Mouse (Mus musculus) frontal cortex, adult (tissue): ENCODE measurements at regions not wholly inside any gene's neighbourhood (a gene's known extent, or its start where the extent isn't known, plus 50 kb on each side); places are given as distances from the start of the nearest gene placed in this dataset.
A peak's percentile ranks its signal among the peaks of the same experiment; 100 is the strongest.

Experiments
- ATAC-seq: cut with Nextera tagmentation; 2 replicates; pipeline ENCODE4 v1.9.2; 2017; ENCODE audit warnings: mild to moderate bottlenecking, moderate library complexity, mixed read lengths; ENCODE audit not compliant: low TSS enrichment

DNA sequence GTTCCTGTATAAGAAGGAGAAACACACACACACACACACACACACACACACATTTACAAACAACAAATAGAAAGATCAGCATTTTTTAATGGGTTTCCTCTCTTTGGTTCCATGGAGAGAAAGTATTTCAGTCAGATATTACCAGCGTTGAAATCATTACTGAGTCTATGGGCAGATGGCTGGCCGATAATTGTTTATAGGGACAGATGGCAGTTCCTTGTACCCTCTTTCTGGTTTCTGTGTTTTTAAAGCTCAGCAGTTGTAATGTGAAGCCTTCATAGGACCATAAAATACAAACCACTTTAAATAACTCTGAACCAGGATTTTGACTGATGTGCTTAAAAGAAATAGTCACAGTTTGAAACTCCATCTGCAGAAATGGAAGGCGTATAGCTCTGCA lies 487.5 kb upstream of the Cypt14 start:
- 0 out of 2 replicates have a peak, but pooled peaks have one; percentile 20 for ATAC-seq

DNA sequence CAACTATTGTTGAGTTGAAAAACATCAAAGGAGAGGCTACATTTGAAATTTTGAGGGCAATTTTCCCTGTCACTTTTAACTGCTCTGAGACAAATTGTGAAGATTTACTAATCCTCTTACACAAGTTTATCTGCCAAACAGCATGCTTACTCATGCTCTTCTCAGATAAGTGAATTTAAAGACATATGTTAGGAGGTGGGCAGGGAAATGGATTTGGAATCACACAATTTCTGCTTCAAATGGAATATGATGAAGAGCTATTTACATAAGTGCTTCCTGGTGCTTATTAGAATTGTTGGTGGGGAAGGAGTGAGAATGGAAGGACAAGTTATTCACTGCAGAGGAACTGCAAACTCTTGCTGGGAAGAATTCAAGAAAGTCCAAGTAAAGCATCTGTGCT lies 473.2 kb upstream of the Cypt14 start:
- ATAC-seq, result peak; percentile 82
